Mouse (Mus musculus) frontal cortex, postnatal 10 days (tissue): Measurements from ENCODE around the gene Necab3.

Source experiments
- DNase-seq, 2 experiments: peaks; one replicate each; pipeline ENCODE4 v3.0.0; 2022; ENCODE audit warnings: low spot score in 2 of 2, mixed read lengths in 1 of 2

Gene Necab3

GRCm38 (mm10) chr2:154543567-154544347 lies 14.9 kb downstream of the Necab3 start:
- peak; percentile 68 to 84 for DNase-seq

- no peak for DNase-seq
These were observed 17.1 kb downstream of the Necab3 start for GRCm38 (mm10) chr2:154541630-154542029.

- peak in 1 of 2 experiments; percentile 63 for DNase-seq
These were observed 19.0 kb downstream of the Necab3 start for GRCm38 (mm10) chr2:154539720-154540119.

DNA sequence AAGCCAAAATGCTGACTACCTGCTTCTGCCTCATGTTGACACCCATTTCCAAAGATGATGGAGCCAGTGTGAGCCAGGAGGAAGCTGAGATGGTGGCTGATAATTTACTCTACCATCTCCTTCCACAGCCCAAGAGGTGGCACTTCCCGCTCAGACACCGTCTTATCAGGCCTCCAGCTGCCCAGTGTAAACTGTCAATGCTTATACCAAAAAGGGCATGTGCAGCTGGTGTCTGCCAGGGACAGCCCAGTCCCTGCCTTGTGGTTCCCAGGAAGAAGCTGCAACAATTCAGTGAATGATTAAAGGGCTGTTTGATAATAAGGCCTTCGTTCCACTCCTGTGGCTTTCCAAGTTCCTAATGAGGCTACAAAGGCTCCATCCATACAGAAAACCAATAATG lies 20.0 kb downstream of the Necab3 start:
- no peak for DNase-seq

GRCm38 (mm10) chr2:154538310-154538709 lies 20.4 kb downstream of the Necab3 start:
- no peak for DNase-seq

DNA sequence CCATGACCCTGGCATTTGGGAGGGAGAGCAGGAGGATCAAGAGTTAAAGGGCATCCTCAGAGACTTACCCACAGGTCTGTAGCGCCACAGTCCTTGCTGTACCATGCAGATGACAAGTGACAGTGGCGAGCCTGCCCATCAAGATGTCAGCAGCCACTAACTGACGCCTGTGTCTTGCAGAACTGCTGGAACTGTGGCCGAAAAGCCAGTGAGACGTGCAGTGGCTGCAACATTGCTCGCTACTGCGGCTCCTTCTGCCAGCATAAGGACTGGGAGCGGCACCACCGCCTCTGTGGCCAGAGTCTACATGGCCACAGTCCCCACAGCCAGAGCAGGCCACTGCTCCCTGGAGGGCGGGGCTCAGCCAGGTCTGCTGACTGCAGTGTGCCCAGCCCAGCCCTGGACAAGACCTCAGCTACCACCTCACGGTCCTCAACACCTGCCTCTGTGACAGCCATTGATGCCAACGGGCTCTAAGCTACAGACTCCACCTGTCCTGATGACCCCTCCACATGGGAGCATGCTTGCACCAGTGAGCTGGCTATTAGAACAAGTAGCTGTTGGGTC lies 23.9 kb downstream of the Necab3 start:
- no peak for DNase-seq

GRCm38 (mm10) chr2:154532888-154533287 lies 25.8 kb downstream of the Necab3 start:
- no peak for DNase-seq

DNA sequence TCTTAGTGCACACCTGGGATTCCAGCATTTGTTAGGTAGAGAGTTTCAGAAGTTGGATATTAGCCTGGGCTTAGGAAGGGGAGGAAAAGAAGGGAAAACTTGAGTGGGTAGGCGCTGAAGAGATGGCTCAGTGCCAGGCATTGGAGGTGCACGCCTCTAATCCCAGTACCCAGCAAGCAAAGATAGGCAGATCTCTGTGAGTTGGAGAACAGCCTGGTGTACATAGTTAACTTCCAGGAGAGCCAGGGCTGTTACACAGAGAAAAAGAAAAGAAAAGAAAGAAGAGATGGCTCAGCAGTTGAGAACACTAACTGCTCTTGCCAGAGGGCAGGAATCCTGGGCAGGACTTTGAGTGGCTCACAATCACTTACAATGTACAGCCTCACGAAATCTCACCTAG lies 32.2 kb downstream of the Necab3 start:
- no peak for DNase-seq

DNA sequence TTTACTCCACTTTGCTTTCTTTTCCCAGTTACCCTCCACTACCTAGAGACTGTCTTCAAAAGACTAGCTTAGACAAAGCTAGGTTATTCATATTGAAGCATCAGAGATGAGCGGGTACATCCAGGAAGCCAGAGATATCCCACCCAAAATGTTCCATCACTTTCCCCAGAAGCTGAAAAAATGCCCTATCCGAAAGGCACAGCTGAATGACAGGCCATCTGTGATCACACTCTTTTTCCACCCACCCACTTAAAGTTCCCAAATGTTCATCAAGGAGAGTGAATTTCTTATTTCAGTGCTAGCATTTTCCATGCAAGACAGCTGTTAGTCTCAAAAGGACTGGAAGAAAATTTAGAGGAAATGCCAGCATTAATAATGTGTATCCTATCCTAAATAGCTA lies 33.4 kb downstream of the Necab3 start:
- DNase-seq: no peak

DNA sequence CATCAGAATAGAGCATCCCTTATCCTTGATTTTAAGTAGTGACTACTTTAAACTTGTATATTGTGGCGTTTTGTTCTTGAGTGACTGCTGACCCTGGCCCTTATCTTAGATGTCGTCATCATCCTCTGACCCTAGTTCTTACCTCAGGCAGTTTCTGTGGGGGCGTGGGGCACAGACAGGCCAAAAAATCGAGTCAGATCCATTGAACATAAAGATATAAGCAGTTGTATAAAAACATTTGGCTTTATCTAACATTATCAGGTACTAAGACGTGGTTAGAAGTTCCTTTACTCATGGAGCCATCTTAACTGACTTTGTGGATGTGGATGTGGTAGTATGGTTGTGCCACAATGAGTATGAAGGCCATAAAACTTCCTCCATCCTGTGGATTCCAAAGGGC lies 36.4 kb downstream of the Necab3 start:
- DNase-seq: no peak

GRCm38 (mm10) chr2:154521449-154521848 lies 37.2 kb downstream of the Necab3 start:
- no peak for DNase-seq

GRCm38 (mm10) chr2:154517424-154517823 lies 41.3 kb downstream of the Necab3 start:
- no peak for DNase-seq

DNA sequence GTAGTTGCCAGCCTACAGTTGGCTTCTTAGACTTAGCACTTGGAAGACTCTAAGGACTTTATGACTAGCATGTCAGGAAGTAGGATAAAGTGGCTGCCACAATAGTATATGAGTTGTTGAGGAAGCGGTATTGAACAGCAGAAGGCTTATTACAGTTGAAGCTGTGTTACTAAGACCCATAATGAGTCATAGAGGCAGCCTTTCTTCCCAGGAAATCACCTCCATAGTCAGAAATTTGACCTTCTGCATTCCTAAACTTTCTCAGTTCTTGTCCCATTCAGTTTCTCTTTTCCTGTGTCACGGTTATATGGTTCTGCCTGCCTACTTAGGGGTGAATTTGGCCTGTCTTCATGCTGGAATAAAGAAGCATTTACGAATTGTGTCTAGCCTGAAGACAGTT lies 41.7 kb downstream of the Necab3 start:
- no peak for DNase-seq

DNA sequence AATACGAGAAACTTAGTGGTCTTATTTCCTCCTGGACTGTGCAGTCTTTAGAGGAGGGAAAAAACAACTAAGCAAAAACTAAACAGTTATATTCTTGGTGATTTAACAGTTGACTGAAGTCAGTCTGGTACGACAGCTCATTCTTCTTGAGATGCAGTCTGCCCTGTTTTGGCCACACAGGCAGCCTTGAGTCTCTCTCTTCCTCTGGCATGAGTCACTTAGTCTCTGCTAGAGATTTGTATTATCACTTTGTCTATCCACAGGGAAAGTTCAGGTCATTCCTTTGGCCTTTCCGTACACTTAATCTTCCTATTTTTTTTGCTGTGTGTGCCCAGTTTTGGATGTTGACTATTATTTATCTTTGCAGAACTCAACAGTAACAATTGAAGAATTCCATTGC lies 48.5 kb downstream of the Necab3 start:
- DNase-seq: no peak

DNA sequence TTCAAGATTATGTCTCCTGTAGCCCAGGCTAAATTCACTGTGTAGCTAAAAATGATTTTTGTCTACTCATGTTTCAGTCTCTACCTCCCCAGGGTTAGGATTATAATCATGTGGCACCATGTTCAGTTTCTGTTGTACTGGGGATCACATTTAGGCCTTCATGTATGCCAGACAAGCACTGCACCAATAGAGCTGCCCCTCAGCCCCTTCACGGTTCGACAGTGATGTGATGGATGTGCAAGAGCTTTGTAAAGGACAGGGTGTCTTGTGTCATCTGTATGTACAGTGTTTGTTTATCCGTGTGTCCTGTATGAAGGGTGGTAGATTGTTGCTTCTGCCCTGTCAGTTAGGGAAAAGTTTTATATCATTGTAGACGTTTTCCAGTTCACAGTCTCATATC lies 50.2 kb downstream of the Necab3 start:
- DNase-seq: no peak

- DNase-seq: no peak
These were observed 51.0 kb downstream of the Necab3 start for GRCm38 (mm10) chr2:154507566-154508283.

DNA sequence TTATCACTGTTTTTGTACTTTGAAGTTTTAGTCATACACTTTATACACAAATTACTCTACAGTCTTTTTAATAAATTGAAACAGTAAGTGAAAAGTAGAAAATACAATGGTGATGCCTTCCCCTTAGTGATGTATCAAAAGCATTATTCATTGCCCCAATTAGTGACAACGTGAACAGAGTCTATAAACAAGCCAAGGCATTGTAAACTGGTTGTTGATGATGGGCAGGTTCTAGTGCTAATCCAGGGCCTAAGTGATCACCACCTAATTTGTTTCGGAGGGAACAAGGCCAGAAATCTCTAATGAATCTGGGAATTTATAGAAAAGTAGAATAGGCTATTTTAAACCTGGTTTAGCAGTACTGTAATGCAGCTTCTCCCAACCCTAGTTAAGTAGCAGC lies 51.6 kb downstream of the Necab3 start:
- no peak for DNase-seq

DNA sequence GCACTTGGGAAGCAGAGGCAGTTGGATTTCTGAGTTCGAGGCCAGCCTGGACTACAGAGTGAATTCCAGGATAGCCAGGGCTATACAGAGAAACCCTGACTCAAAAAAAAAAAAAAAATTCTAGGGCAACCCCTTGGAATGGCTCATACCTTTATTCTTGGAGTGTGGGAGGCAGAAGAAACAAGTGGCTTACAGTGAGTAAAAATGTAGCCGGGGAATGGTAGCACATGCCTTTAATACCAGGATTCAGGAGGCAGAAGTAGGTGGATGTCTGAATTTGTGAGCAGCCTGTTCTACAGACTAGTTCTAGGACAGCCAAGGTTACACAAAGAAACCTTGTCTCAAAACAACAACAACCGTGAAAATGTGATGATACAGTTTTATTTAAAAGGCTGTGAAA lies 57.9 kb downstream of the Necab3 start:
- DNase-seq: no peak

DNA sequence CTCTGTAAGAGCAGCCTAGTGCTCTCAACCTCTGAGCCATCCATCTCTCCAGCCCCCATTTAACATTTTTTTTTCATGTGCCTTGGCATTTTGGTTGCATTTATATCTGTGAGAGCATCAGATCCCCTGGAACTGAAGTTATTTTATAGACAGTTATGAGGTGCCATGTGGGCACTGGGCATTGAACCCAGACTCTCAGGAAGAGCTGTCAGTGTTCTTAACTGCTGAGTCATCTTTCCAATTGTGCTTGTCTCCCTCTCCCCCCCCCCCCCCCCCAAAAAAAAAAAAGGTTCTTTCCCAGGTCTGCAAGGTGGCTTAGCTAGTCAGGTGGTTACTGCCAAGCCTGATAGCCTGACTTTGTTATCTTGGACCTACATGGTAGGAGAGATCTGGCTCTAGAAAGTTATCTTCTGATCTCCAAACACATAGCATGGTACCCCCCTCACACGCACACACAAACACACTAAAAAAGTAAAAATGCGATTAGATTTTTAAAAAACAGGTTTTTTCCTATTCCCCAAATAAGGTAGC lies 58.9 kb downstream of the Necab3 start:
- DNase-seq: no peak

- DNase-seq: no peak
These were observed 60.1 kb downstream of the Necab3 start for GRCm38 (mm10) chr2:154498571-154498970.

DNA sequence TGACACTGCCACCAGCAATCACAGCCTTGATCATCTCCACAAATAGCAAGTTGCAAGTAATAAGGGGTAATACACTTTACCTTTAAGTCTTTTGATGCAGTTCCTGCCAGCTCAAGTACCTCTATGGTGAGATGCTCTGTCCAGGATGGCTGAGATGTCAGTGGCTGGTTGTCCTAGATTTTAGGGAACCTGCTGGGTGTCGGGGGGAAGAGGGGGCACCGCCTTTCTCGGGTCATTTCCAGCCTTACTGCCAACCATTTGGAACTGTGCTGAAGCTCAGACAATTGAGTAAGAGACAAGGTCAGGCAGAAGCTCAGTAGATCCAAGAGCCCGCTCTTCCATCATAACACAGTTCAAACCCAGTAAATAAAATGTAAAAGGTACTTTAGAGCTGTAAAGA lies 63.7 kb downstream of the Necab3 start:
- DNase-seq: no peak
